Mouse (Mus musculus): ENCODE results near the gene Dnah14.
"Not testable (repeated sequence)": the region's sequence is repeated elsewhere in the genome, so short reads cannot be mapped to it uniquely, and the experiment has no call there.

Gene Dnah14

GRCm38 (mm10) chr1:181611118-181611517 is 34.8 kb downstream of the Dnah14 start:
- no peak for DNase-seq

- DNase-seq: peak; percentile 82
Measured at GRCm38 (mm10) chr1:181615866-181616491, 39.6 kb downstream of the Dnah14 start.

GRCm38 (mm10) chr1:181617332-181617731 is 41.0 kb downstream of the Dnah14 start:
- DNase-seq: peak; percentile 5

- no peak for DNase-seq
Measured at GRCm38 (mm10) chr1:181623149-181623680, 46.9 kb downstream of the Dnah14 start.

- no peak for DNase-seq
Measured at GRCm38 (mm10) chr1:181624876-181625275, 48.5 kb downstream of the Dnah14 start.

- DNase-seq: no peak
Measured at GRCm38 (mm10) chr1:181628276-181628675, 51.9 kb downstream of the Dnah14 start.

GRCm38 (mm10) chr1:181631371-181631770 is 55.0 kb downstream of the Dnah14 start:
- no peak for DNase-seq

GRCm38 (mm10) chr1:181637997-181638713 is 61.8 kb downstream of the Dnah14 start:
- DNase-seq: no peak

GRCm38 (mm10) chr1:181640383-181640782 is 64.0 kb downstream of the Dnah14 start:
- no peak for DNase-seq

- DNase-seq: no peak
Measured at GRCm38 (mm10) chr1:181647467-181647866, 71.1 kb downstream of the Dnah14 start.

GRCm38 (mm10) chr1:181653481-181653880 is 77.1 kb downstream of the Dnah14 start:
- DNase-seq: no peak

- DNase-seq: no peak
Measured at GRCm38 (mm10) chr1:181656421-181656820, 80.1 kb downstream of the Dnah14 start.

- no peak for DNase-seq
Measured at GRCm38 (mm10) chr1:181666801-181667200, 90.4 kb downstream of the Dnah14 start.

- no peak for DNase-seq
Measured at GRCm38 (mm10) chr1:181694729-181695498, 118.6 kb downstream of the Dnah14 start.

- DNase-seq: peak; percentile 57
Measured at GRCm38 (mm10) chr1:181728707-181729106, 152.3 kb downstream of the Dnah14 start.

GRCm38 (mm10) chr1:181733517-181733916 is 157.2 kb downstream of the Dnah14 start:
- DNase-seq: no peak

- no peak for DNase-seq
Measured at GRCm38 (mm10) chr1:181740259-181740658, 163.9 kb downstream of the Dnah14 start.

- no peak for DNase-seq
Measured at GRCm38 (mm10) chr1:181742251-181742885, 166.0 kb downstream of the Dnah14 start.

- no peak for DNase-seq
Measured at GRCm38 (mm10) chr1:181769392-181769791, 193.0 kb downstream of the Dnah14 start.

- no peak for DNase-seq
Measured at GRCm38 (mm10) chr1:181771871-181772270, 195.5 kb downstream of the Dnah14 start.

GRCm38 (mm10) chr1:181776541-181776940 is 200.2 kb downstream of the Dnah14 start:
- DNase-seq: no peak

- DNase-seq: not testable (repeated sequence)
Measured at GRCm38 (mm10) chr1:181782600-181782999, 206.2 kb downstream of the Dnah14 start.

- no peak for DNase-seq
Measured at GRCm38 (mm10) chr1:181789952-181790351, 213.6 kb downstream of the Dnah14 start.
